Mouse (Mus musculus): ENCODE data around the gene Sdk1.

DNA sequence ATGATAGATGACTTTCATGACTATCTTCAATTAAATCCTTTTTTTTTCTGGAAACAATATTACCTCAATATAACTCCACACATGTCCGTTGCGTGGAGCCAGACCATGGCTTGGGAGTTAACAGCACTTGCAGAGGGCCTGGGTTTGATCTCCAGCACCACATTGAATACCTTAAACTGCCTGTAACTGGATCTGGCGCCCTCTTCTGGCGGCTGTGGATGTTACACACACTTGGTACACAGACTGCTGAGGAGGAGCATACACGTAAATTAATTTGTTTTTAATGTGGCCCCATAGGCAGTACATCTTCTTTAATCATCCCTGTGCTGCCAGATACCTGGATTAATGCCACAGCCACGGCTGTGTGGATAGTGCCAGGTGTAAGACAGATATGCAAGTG is 870.7 kb downstream of the Sdk1 start:
- TF ChIP-seq CTCF (IDR thresholded peaks at IDR 0.05; ENCODE audit: low read depth, low read length) (no peak), POLR2A (IDR thresholded peaks at IDR 0.05; ENCODE audit: extremely low read depth, insufficient read depth, low read length) (no peak)
